Mouse (Mus musculus) hematopoietic stem cell, adult 5-6 weeks (primary cell): ENCODE results near the gene Adar. TPM values are rescaled to one million over a fixed set of nuclear protein-coding genes. Genes with fewer than 3 reads are reported as not detected.

Source experiments
- total RNA-seq: library from RNA; stranded (forward); fragments of 172-1452, 232-1000 nt; gene quantifications from 2 replicates; pipeline ENCODE4 v1.2.3, GENCODE M21; 2017

The Adar gene
- total RNA-seq, 1 experiment from 2014 or later: 34.2 TPM

Other genes starting within 250 kb of the Adar start
- gene Kcnn3, start 194.9 kb upstream of the Adar start, total RNA-seq: not detected in 2 replicates
- 0.40 and 0.50 TPM in 2 replicates for gene Chrnb2, start 49.6 kb downstream of the Adar start, total RNA-seq
- gene Ube2q1, start 58.6 kb downstream of the Adar start, total RNA-seq: 105 and 125 TPM in 2 replicates
- 0.50 TPM in 1 of 2 replicates, not detected in the other for gene She, start 116.3 kb downstream of the Adar start, total RNA-seq
- 9.6 and 11.1 TPM in 2 replicates for gene Il6ra, start 198.2 kb downstream of the Adar start, total RNA-seq
- 52.4 and 76.5 TPM in 2 replicates for gene Atp8b2, start 248.5 kb downstream of the Adar start, total RNA-seq